Mouse (Mus musculus) layer of hippocampus, adult 9-10 months (tissue): ENCODE measurements around the gene Zbtb17.

Experiments used
- DNase-seq: peaks from one replicate; pipeline ENCODE4 v3.0.0; 2022; ENCODE audit warnings: low spot score

Gene Zbtb17

GRCm38 (mm10) chr4:141426796-141427745 lies 17.4 kb upstream of the Zbtb17 start:
- DNase-seq = no peak

GRCm38 (mm10) chr4:141427921-141428320 lies 16.5 kb upstream of the Zbtb17 start:
- DNase-seq = no peak

- no peak for DNase-seq
These were observed 15.1 kb upstream of the Zbtb17 start for GRCm38 (mm10) chr4:141429381-141429780.

- DNase-seq = no peak
These were observed 14.6 kb upstream of the Zbtb17 start for GRCm38 (mm10) chr4:141429847-141430246.

DNA sequence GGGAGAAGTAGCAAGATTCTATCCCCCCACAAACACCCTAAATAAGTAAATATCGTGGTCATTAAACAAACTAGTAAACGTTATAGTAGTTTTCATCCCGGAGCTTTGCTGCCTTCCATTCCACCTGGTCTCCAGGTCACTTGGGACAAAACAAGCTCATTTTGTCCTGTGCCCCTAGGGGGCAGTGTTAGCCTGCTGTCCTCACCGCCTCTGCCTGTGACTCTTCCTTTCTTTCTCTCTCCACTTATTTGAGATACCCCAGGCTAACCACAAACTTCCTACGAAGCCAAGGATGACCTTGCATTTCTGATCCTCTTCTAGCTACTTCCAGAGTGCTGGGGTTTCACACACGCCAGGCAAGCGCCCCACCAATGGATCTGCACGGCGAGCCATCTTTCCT lies 13.5 kb upstream of the Zbtb17 start:
- no peak for DNase-seq

GRCm38 (mm10) chr4:141432666-141433065 lies 11.8 kb upstream of the Zbtb17 start:
- DNase-seq = no peak

GRCm38 (mm10) chr4:141433191-141433590 lies 11.3 kb upstream of the Zbtb17 start:
- DNase-seq = no peak

DNA sequence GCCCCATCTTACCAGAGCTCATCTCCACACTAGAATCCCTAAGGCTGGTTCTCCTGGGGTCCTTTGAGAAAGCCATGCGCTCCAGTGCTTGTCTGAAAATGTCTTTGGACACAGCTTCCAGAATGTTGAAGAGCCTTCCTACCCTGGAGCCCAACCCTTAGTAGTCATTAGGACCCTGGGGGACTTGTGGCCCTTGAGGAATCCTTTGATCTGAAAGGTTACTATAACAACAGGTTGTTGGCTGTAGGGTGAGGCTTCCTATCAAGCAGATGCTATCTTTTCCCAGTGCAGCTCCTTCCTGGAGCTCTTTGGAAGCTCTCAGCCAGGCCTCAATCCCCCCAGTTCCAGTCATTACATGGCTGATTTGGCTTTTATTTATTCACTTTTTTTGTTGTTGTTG lies 8.5 kb upstream of the Zbtb17 start, which contains the start of gene Srarp:
Srarp (minus strand) TSS at position 132 of the 400 bp plus-strand sequence.
- no peak for DNase-seq

GRCm38 (mm10) chr4:141439083-141439803 lies 5.2 kb upstream of the Zbtb17 start:
- no peak for DNase-seq

DNA sequence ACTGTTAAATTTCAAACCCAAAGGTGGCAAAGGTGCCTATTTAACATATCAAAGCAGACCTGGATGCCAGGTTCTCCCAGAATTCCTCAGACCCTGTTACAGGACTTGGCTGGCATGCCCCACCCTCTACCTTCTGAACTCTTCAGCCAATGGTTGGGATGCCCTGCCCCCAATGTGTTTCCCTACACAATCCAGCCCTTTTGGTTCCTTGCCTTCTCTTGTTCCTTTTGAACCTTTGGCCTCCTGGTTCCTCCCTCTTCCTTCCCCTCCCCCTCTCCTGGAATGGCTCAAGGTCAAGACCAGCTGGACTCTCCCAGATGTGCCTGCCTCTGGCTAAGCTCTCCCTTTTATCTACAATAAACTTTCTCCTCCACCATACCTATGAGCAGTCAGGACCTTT lies 3.6 kb upstream of the Zbtb17 start:
- DNase-seq = no peak

- DNase-seq = no peak
These were observed 619 bp upstream of the Zbtb17 start for GRCm38 (mm10) chr4:141443641-141444429.

DNA sequence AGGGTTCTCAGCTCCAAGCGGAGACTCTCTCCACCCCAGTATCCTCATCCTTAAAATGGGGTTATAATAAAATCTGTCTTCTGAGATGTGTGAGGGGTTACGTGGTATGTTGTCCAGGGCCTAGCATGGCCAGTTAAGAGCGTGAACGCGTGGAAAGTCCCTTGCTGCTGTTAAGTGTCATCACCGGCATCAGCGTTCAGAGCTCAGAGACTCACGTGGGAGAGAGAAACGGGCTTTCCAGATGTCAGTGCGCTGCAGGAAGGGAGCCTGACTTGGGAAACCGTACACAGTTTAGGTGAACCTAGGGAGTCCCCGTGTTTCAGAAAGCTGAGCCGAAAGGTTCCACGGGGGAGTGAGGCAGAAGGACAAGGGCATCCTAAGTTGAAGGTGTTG lies 870 bp downstream of the Zbtb17 start:
- DNase-seq = no peak

DNA sequence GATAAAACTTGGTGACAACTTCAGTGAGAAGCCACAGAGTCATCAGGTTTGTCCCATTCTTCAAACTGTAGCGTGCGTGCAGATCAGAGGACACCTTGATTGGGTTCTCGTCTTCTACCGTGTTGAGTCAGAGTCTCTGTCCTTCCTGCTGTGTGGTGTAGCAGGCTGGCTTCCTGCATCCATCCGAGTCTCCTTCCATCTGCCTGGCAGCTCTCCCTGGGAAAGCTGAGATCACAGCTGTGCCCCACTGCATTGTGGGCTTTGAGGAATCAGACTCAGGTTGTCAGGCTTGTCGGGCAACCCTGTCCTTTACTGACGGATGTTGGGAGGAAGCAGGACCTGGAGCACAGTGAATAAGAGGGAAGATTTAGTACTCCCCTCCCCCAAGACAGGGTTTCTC lies 1.8 kb downstream of the Zbtb17 start:
- DNase-seq = no peak

DNA sequence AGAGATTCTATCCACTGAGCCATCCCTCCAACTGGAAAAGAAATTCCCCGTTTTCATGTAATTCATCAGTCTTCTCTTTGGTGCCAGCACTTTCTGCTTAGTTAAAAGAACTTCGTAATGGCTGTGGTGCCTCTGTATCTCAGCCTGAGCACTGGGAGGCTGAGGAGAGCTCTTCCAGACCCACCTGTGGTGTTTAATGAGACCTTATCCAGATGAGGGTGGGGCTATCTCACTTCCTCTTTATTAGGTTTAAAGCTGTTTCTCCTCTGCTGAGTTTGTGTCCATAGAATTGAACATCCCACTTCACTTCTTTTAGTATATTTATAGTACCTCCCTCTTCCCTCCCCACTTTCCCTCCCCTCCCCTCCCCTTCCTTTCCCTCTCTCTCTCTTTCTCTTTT lies 6.8 kb downstream of the Zbtb17 start:
- no peak for DNase-seq

DNA sequence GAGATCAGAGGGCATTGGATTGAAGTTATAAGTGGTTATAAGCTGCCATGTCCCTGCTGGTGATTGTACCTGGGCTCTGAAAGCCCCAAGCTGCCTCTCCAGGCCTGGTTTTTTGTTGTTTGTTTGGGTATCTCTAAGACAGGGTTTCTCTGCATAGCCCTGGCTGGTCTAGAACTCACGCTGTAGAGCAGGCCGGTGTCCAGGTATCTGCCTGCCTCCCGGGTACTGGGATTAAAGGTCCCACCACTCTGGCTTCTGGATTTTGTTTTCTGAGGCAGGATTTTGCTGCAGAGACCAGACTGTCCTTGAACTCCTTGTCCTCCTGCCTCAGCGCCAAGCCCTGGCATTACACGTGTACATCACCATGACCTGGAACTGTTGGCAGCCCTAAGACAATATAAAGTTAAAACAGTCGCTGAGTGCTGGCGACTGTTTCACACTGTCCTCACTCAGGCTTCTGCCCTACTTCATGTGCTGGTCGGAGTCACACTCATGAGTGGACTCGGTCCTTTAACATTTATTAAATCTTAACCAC lies 7.5 kb downstream of the Zbtb17 start:
- DNase-seq = no peak

DNA sequence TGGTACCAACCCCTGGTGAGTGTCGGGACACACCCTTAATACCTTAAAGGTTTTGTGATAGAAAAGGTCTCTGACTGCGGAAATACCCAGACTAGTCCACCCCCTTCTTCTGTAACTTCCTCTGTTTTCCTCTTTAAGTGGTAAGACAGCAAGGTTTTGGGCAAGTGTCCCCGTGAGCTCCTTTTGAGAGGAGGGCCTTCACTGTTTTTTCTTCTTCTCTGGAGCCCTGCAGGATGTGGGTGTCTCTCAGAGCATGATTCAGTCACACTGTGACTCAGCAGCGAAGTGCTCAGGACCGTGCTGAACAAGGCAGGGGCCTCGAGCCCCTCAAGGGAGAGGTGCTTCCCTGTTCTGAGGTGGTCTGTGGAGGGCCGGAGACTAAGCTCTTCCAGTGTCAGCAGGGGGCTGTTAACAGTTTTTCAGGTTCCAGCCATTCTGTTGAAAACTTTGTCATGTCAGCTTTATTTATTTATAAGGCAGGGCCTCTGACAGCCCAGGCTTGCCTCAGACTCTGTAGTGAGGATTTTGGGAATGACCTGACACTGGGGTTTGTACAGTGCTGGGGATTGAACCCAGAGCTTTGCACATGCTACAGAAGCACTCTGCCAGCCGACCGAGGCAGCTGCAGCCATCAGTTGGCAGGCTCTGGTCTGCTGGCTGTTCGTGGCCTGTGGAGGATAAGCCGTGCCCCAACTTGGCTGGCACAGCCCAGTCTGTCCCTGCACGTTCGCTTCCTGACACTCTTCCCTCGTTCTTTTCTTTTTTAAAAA lies 10.3 kb downstream of the Zbtb17 start:
- DNase-seq = no peak

DNA sequence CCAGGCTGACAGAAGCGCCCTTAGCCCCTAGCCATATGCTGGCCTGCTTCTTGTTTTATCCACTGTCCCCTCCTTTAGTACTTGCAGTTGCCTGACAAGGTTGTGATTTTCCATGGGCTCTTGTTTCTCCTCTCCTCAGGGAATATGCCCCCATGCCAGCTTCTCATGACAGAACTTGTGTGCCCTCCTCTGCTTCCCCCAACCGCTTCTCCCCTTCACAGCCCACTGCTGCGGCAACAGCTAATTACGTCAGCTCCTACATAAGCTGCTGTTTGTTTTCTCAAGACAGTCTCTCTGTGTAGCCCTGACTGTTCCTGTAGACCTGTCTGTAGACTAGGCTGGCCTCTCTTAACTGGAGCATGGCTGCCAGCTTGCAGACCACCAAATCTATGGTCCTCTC lies 11.1 kb downstream of the Zbtb17 start:
- no peak for DNase-seq

DNA sequence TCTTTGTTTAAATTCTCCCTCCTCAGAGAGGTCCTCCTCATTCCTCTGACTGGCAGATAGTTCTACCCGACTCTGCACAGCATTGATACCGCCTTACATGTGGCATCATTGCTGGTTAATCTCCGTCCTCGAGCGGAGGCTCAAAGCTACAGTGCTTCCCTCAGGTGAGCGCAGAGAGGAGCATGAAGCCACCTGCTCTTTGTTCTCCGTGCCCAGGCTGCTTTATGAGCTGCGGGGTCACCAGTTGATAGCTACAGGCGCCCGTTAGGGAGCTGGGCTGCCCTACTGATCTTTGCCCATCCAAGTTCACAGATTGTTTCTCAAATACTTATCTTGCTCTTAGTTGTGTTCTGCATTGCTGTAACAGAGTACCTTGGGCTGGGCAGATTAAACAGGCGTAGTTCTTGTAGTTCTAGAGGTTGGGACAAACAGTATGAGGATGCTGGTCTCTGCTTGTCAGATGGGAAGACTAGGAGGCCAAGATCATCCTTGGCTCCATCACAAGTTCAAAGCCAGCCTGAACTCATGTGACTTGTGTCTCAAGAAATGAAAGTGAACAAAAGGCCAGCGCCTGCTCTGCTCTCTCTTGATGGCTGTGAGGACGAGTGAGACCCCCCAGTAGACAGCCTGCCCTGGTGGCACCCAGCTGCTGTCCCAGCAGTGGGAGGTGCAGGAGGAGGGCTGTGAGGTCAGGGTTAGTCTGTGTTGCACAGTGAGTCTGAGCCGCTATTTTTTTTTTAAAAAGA lies 11.9 kb downstream of the Zbtb17 start:
- DNase-seq = no peak

GRCm38 (mm10) chr4:141458236-141458635 lies 13.8 kb downstream of the Zbtb17 start:
- DNase-seq = no peak

DNA sequence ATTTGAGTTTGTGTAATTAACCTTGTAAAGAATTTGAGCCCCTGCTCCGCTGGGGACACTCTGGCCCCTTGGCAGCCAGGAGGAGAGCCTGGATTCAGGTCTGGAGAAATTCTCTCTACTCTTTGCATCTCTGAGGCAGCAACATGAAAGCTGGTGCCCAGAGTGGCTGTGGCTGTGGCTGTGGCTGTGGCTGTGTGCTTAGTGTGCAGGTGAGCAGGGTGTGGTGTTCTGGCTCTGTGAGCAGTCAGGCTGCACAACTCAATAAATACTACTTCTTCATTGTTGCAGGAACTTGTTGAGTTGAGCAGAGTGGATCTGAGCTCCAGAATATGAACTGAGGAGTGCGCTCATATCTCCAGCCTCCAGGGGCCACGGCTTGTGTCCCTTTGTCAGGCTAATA lies 14.4 kb downstream of the Zbtb17 start:
- DNase-seq = no peak

DNA sequence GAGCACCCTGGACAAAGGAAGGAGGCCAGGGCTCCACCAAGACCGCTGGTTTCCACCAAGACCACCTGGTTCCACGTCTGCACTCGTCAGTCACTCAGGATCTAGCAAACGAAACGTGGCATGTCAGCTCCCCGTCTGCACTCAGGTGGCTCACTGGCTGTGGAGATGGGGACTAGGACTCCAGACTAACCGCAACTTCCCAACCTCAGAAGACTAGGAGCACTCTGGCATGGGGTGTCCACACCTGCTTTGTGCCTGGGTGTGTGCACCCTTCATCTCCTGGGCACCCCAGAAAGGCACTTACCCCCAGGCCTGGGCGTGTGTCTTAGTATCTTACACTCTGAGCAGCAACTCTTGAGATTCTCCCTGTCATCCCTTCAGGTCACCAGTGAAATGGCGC lies 15.3 kb downstream of the Zbtb17 start:
- no peak for DNase-seq
